In the genomic region with DNA sequence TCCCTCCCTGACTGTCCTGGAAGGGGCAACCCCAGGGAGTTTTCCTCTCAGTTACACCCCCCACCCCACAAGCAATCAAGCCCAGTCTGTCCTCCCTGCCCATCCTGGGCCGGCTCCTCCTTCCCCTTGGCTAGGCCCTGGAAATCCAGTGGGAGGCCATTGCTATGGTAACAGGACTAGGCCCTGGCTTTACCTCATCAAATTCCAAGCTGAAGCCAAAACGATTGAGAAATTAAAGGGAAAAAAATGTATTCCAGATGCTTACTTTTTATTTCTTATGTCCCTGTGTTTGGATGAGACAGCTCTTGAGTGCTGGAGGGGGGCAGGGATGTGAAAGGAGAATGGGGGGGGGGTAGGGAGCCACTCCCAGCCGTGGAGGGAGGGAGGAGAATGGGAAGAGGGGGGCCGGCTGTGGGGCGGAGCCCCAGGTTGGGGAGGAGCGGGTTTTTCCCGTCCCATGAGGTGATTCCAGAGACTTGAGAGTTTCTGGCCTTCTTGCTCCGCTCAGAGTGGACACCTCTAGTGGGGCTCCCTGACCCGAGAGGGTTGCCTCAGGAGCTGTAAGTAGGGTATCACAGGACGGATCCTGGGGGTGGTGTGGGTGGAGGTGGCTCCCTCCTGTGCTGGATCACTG, we compare ENCODE assay signal across 8 mouse cellular contexts. TPM values are rescaled to one million over a fixed set of nuclear protein-coding genes. Genes with fewer than 3 reads are reported as not detected.
A peak's percentile ranks its signal among the peaks of the same experiment; 100 is the strongest.
DNase-seq lines count a peak whose midpoint lies in the region; ATAC-seq and TF ChIP-seq lines count a peak whose summit lies in the region.

No protein-coding gene starts in this region.

- peaks cover 20% of the 10 kb centered on the region for H3K36me3 ChIP-seq in ES-Bruce4 (ENCODE audit: control insufficient read depth, insufficient read depth, low read length, poor library complexity, severe bottlenecking)
- H3K36me3 ChIP-seq in hindbrain, embryonic 12.5 days, result peaks cover 56% of the 10 kb centered on the region
- peaks cover 30% of the 10 kb centered on the region for H3K36me3 ChIP-seq in small intestine, adult 2 months (ENCODE audit: control insufficient read depth, insufficient read depth, low read length)

- H3K27ac ChIP-seq in ES-Bruce4 (ENCODE audit: insufficient read depth, low read length), result peak overlapping the region; percentile 7; the same call in 1 of the 2 replicates
- H3K27ac ChIP-seq in hindbrain, embryonic 12.5 days, result peak overlapping the region; percentile 96
- H3K27ac ChIP-seq in small intestine, adult 2 months (ENCODE audit: insufficient read depth, low read depth, low read length), result peak overlapping the region; percentile 92

- WGBS in hindbrain, embryonic 12.5 days, result 14% methylated on average over 10 of the region's 10 CpGs
- 21% methylated on average over 10 of the region's 10 CpGs for WGBS in small intestine, adult 2 months

- intact Hi-C loops in left cerebral cortex, postnatal 14 days (cut with DNase I), result no loop called here

- no peak for TF ChIP-seq EP300 in ES-Bruce4 (IDR thresholded peaks at IDR 0.05; ENCODE audit: insufficient read depth, low read depth, low read length)

- peak overlapping the region; percentile 63 for H3K4me3 ChIP-seq in ES-Bruce4 (ENCODE audit: low read depth, low read length)
- H3K4me3 ChIP-seq in hindbrain, embryonic 12.5 days, result peak overlapping the region; percentile 25
- peak overlapping the region; percentile 67 for H3K4me3 ChIP-seq in small intestine, adult 2 months (ENCODE audit: low read depth, low read length)

- no peak for TF ChIP-seq CTCF in ES-Bruce4 (IDR thresholded peaks at IDR 0.05; ENCODE audit: low read depth, low read length)
- TF ChIP-seq CTCF in small intestine, adult 2 months (IDR thresholded peaks at IDR 0.05; ENCODE audit: extremely low read depth, insufficient read length, insufficient replicate concordance, low read depth, low read length), result no peak

- H3K9me3 ChIP-seq in ES-Bruce4 (replicated peaks; ENCODE audit: control insufficient read depth, insufficient read depth, low read length, poor library complexity, severe bottlenecking), result no peaks in the 10 kb centered on the region
- no peaks in the 10 kb centered on the region for H3K9me3 ChIP-seq in hindbrain, embryonic 12.5 days (replicated peaks)

- peaks cover 6% of the 10 kb centered on the region for H3K4me1 ChIP-seq in ES-Bruce4 (ENCODE audit: control insufficient read depth, insufficient read depth, low read length)
- H3K4me1 ChIP-seq in hindbrain, embryonic 12.5 days, result peaks cover 36% of the 10 kb centered on the region
- H3K4me1 ChIP-seq in small intestine, adult 2 months (ENCODE audit: control insufficient read depth, insufficient read depth, insufficient read length, low read length), result peaks cover 21% of the 10 kb centered on the region

- DNase-seq in brain, adult 2 months (ENCODE audit: low read depth, low spot score), result peak; percentile 79
- DNase-seq in gastrocnemius, adult 18-20 months (ENCODE audit: low spot score), result peak; percentile 87
- peak; percentile 44 to 60 for DNase-seq in left cerebral cortex, postnatal 14 days (ENCODE audit: low spot score in 2 of 2)
- DNase-seq in lung, postnatal 4 days, result peak; percentile 81 to 88

- peak overlapping the region; percentile 11; the same call in 1 of the 2 replicates for H3K9ac ChIP-seq in ES-Bruce4 (ENCODE audit: low read depth, poor library complexity, severe bottlenecking)
- H3K9ac ChIP-seq in hindbrain, embryonic 12.5 days, result peak overlapping the region; percentile 40; the same call in 1 of the 2 replicates

- H3K27me3 ChIP-seq in ES-Bruce4 (ENCODE audit: control insufficient read depth, insufficient read depth, low read length, poor library complexity, severe bottlenecking), result no peaks in the 10 kb centered on the region
- H3K27me3 ChIP-seq in hindbrain, embryonic 12.5 days, result no peaks in the 10 kb centered on the region
- no peaks in the 10 kb centered on the region for H3K27me3 ChIP-seq in small intestine, adult 2 months (ENCODE audit: control insufficient read depth, insufficient read depth, low read length)

- peak; percentile 53 for ATAC-seq in hindbrain, embryonic 12.5 days (ENCODE audit: low FRiP score)
- no peak for ATAC-seq in inflammation-experienced regulatory T-cells, adult 6 months

- peak overlapping the region; percentile 70 for H3K4me2 ChIP-seq in hindbrain, embryonic 12.5 days (replicated peaks)

- TF ChIP-seq POLR2A in ES-Bruce4 (IDR thresholded peaks at IDR 0.05; ENCODE audit: insufficient read depth, low read length), result no peak
- peak; percentile 9; the same call in 1 of the 2 replicates for TF ChIP-seq POLR2A in small intestine, adult 2 months (IDR thresholded peaks at IDR 0.05; ENCODE audit: low read depth, low read length)

RNA-seq across cellular contexts. Expression of a gene that starts 2.3 kb away (rescaled TPM):
- 27.1 and 33.6 TPM in 2 replicates for polyA plus RNA-seq in ES-Bruce4 (2011; ENCODE audit: insufficient read depth, insufficient read length, low read depth, missing spikeins)
- total RNA-seq in gastrocnemius, adult 18-20 months (2021), result 10 to 100 TPM; 24.4 to 37.0 TPM
- 42.2 and 46.7 TPM in 2 replicates for polyA plus RNA-seq in hindbrain, embryonic 12.5 days (2016; fragmentation: Nextera tagmentation; extraction: Ambion mirVana)
- total RNA-seq in left cerebral cortex, postnatal 14 days (2021), result 100 to 1,000 TPM in 1 of 2 experiments, 10 to 100 TPM in 1; 88.5 to 102 TPM
- polyA plus RNA-seq in small intestine, adult 2 months (2012; rRNA removed), result 29.6 and 36.9 TPM in 2 replicates
- polyA plus RNA-seq in inflammation-experienced regulatory T-cells, adult 6 months (2017; shearing (Covaris generic)), result 1 to 10 TPM; 4.9 to 6.6 (median 5.0) TPM

RNA-seq across cellular contexts. Expression of a gene that starts 12.9 kb away (rescaled TPM):
- 1.3 and 2.5 TPM in 2 replicates for polyA plus RNA-seq in ES-Bruce4 (2011; ENCODE audit: insufficient read depth, insufficient read length, low read depth, missing spikeins)
- under 1 TPM; 0.40 to 0.50 TPM for total RNA-seq in gastrocnemius, adult 18-20 months (2021)
- polyA plus RNA-seq in hindbrain, embryonic 12.5 days (2016; fragmentation: Nextera tagmentation; extraction: Ambion mirVana), result 18.1 and 23.7 TPM in 2 replicates
- total RNA-seq in left cerebral cortex, postnatal 14 days (2021), result 1 to 10 TPM; 1.4 to 2.0 TPM
- 0.16 and 0.17 TPM in 2 replicates for polyA plus RNA-seq in small intestine, adult 2 months (2012; rRNA removed)
- 1 to 10 TPM in 1 of 3 experiments, not detected in 2; 1.3 TPM for polyA plus RNA-seq in inflammation-experienced regulatory T-cells, adult 6 months (2017; shearing (Covaris generic))

RNA-seq across cellular contexts. Expression of a gene that starts 13.1 kb away (rescaled TPM):
- 228 and 238 TPM in 2 replicates for polyA plus RNA-seq in ES-Bruce4 (2011; ENCODE audit: insufficient read depth, insufficient read length, low read depth, missing spikeins)
- total RNA-seq in gastrocnemius, adult 18-20 months (2021), result 10 to 100 TPM; 25.8 to 27.9 TPM
- 239 and 240 TPM in 2 replicates for polyA plus RNA-seq in hindbrain, embryonic 12.5 days (2016; fragmentation: Nextera tagmentation; extraction: Ambion mirVana)
- total RNA-seq in left cerebral cortex, postnatal 14 days (2021), result 10 to 100 TPM; 88.8 to 93.6 TPM
- 27.0 and 47.2 TPM in 2 replicates for polyA plus RNA-seq in small intestine, adult 2 months (2012; rRNA removed)
- 100 to 1,000 TPM; 151 to 189 (median 155) TPM for polyA plus RNA-seq in inflammation-experienced regulatory T-cells, adult 6 months (2017; shearing (Covaris generic))

Comparison
In these comparisons a context has a peak if more than half of its experiments do, and no peak if none do; other contexts are left out.
1. H3K27ac ChIP-seq: peak in every context shown above with its lines; median percentile 96 in hindbrain, embryonic 12.5 days; 92 in small intestine, adult 2 months; 7 in ES-Bruce4.